Mouse (Mus musculus) liver, postnatal 0 days (tissue): ENCODE data around the gene Gm28360. TPM values are rescaled to one million over a fixed set of nuclear protein-coding genes. Genes with fewer than 3 reads are reported as not detected.
"Not testable (repeated sequence)": the region's sequence is repeated elsewhere in the genome, so short reads cannot be mapped to it uniquely, and the experiment has no call there.

Experiments used
- ATAC-seq: fragments of 200-750 bp; cut with Nextera tagmentation; 2 replicates; pipeline ENCODE4 v1.8.0; 2017; ENCODE audit warnings: mild to moderate bottlenecking, moderate library complexity
- DNase-seq: peaks from one replicate; pipeline ENCODE4 v3.0.0-alpha.2; 2016
- H3K27ac ChIP-seq: fragments of 300-500 bp; sonication (generic); 2 replicates; pipeline ENCODE4 v1.5.1; 2014; ENCODE audit warnings: antibody characterized with exemption, moderate library complexity, mild to moderate bottlenecking, low read depth
- H3K27me3 ChIP-seq: fragments of 300-500 bp; sonication (generic); 2 replicates; pipeline ENCODE4 v1.6.1; 2014; ENCODE audit warnings: low read length, control low read depth, mixed read lengths; ENCODE audit not compliant: insufficient read depth
- H3K36me3 ChIP-seq: fragments of 300-500 bp; sonication (generic); replicated peaks from 2 replicates; pipeline ENCODE4 v1.6.1; 2014; ENCODE audit warnings: mild to moderate bottlenecking, control low read depth, low read length, moderate library complexity, mixed read lengths; ENCODE audit not compliant: insufficient read depth
- H3K4me1 ChIP-seq: fragments of 300-500 bp; sonication (generic); 2 replicates; pipeline ENCODE4 v1.6.1; 2014; ENCODE audit warnings: antibody characterized with exemption, mild to moderate bottlenecking, control low read depth; ENCODE audit not compliant: insufficient read depth
- H3K4me2 ChIP-seq: fragments of 300-500 bp; sonication (generic); 2 replicates; pipeline ENCODE4 v1.6.1; 2014; ENCODE audit warnings: low read depth, mild to moderate bottlenecking, low read length, moderate library complexity, mixed read lengths
- H3K4me3 ChIP-seq: fragments of 300-500 bp; sonication (generic); 2 replicates; pipeline ENCODE4 v1.5.1; 2014; ENCODE audit warnings: low read depth, low read length
- H3K9ac ChIP-seq: fragments of 300-500 bp; sonication (generic); replicated peaks from 2 replicates; pipeline ENCODE4 v1.6.1; 2014; ENCODE audit warnings: mild to moderate bottlenecking, moderate library complexity
- H3K9me3 ChIP-seq: fragments of 300-500 bp; sonication (generic); 2 replicates; pipeline ENCODE4 v1.6.1; 2016; ENCODE audit warnings: mild to moderate bottlenecking, control low read depth, low read length, mixed read lengths
- WGBS: fragments of 180-500 bp; shearing (Covaris S2); extraction: QIAGEN DNeasy Blood & Tissue Kit; methylation state at CpG from one replicate; pipeline ENCODE4 v1.1.7; 2014; ENCODE audit not compliant: insufficient replicate concordance; 5-methylcytosine and 5-hydroxymethylcytosine counted together
- polyA plus RNA-seq: library from polyadenylated mRNA; unstranded; fragments of >200 nt; fragmentation: Nextera tagmentation; extraction: Ambion mirVana; gene quantifications from 2 replicates; pipeline ENCODE4 v1.2.1, GENCODE M21; 2015

The Gm28360 gene
- not detected in 2 replicates for polyA plus RNA-seq

DNA sequence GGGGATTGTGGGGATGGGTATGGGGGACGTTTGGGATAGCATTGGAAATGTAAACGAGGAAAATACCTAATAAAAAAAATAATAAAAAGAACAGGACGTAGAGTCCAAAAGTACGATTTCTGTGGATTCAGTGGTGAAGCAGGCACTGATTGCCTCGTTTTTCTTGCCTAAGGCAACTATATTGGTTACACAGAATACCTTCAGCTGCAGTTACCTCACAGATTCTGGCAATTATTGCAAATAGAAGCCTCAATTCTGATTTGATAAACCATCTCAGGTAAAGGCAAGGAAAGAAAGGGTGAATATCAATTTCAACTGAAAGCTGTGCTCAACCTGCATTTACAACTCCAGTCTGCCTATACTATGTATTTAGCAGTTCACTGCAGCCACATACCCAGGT, at the start of gene Gm28360:
Gm28360 (plus strand) TSS at position 301 of the 400 bp plus-strand sequence.
- WGBS, result 58% methylated on average over 5 of the region's 5 CpGs
- H3K27me3 ChIP-seq, H3K9me3 ChIP-seq, H3K36me3 ChIP-seq, H3K9ac ChIP-seq, H3K4me3 ChIP-seq, H3K4me2 ChIP-seq, H3K4me1 ChIP-seq, DNase-seq, H3K27ac ChIP-seq, ATAC-seq: not testable (repeated sequence)

GRCm38 (mm10) chr1:117780833-117781232, 49.0 kb upstream of the Gm28360 start, which contains the start of gene B020011L13Rik:
Gene B020011L13Rik (plus strand): TSS chr1:117781133.
- H3K36me3 ChIP-seq, H3K27ac ChIP-seq, DNase-seq, H3K9me3 ChIP-seq, ATAC-seq, H3K4me1 ChIP-seq, H3K9ac ChIP-seq, H3K27me3 ChIP-seq, H3K4me2 ChIP-seq, H3K4me3 ChIP-seq: not testable (repeated sequence)
- 54% methylated on average over 3 of the region's 3 CpGs for WGBS

GRCm38 (mm10) chr1:117816271-117816670, 13.6 kb upstream of the Gm28360 start:
- ATAC-seq, H3K4me2 ChIP-seq, H3K4me1 ChIP-seq, H3K27ac ChIP-seq, H3K4me3 ChIP-seq, H3K9ac ChIP-seq, H3K27me3 ChIP-seq, DNase-seq, H3K9me3 ChIP-seq, H3K36me3 ChIP-seq: not testable (repeated sequence)

DNA sequence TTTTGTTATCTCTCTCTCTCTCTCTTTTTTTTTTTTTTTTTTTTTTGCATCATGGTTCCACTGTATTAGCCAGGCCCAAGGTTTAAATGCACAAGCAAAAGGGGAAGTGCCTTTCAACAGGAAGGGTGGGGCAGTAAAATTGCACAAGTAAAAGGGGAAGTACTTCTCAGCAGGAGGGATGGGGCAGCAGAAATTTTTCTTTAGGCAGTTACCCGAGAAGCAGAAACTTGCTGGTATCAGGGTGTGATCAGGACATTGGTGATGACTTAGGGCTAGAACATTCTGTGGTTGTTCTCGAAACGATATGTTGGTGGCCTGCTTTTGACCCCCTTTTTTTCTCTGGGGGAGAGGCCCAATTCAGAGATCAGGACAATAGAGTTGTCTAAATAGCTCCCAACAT, 21.8 kb downstream of the Gm28360 start:
- WGBS, result 65% methylated on average over 3 of the region's 3 CpGs
- H3K9me3 ChIP-seq, H3K4me3 ChIP-seq, H3K27me3 ChIP-seq, ATAC-seq, H3K9ac ChIP-seq, H3K27ac ChIP-seq, DNase-seq, H3K4me1 ChIP-seq, H3K4me2 ChIP-seq, H3K36me3 ChIP-seq: not testable (repeated sequence)

Other genes with a start within 250 kb of the Gm28360 start
- not detected in 2 replicates for gene Gm28363, start 132.9 kb upstream of the Gm28360 start, polyA plus RNA-seq
- gene B020011L13Rik, start 48.9 kb upstream of the Gm28360 start, polyA plus RNA-seq, result not detected in 2 replicates
- gene Gm28168, start 97.9 kb downstream of the Gm28360 start, polyA plus RNA-seq, result not detected in 2 replicates
- gene Gm7145, start 135.9 kb downstream of the Gm28360 start, polyA plus RNA-seq, result not detected in 2 replicates